Mouse (Mus musculus): Measurements from ENCODE around the gene Far1. TPM values are rescaled to one million over a fixed set of nuclear protein-coding genes. Genes with fewer than 3 reads are reported as not detected.

Far1 gene
- polyA plus RNA-seq, 1 experiment = 61.2 TPM

DNA sequence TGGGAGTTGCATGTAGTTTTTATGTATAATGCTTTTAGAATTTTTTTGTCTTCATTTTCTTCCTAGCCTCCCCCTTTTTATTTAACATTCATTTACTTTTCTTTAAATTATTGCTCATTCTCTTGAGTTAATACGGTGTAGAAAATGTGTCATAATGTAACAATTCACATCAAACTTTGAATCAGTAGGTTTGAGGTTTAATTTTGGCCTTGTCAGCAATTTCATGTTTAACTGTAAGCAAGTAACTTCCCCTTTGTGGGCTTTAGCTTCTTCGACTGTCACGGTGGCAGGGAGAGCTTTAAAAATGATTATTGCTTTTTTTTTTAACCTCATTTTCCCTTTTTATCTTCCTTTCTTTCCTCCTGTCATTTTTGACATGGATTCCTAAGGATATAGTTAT, 4.8 kb downstream of the Far1 start:
- Histone ChIP-seq H3K4me1 (ENCODE audit: control insufficient read depth, insufficient read depth, low read length) (no peaks in the 10 kb centered on the region), H3K4me3 (replicated peaks; ENCODE audit: insufficient read depth, low read depth, low read length) (no peak overlapping the region), H3K27me3 (ENCODE audit: control insufficient read depth, insufficient read depth, low read length) (no peaks in the 10 kb centered on the region), H3K27ac (ENCODE audit: insufficient read depth, low read length) (no peak overlapping the region)
- DNase-seq = no peak
- TF ChIP-seq POLR2A (IDR thresholded peaks at IDR 0.05; ENCODE audit: borderline replicate concordance, insufficient read depth, low read length) (no peak), CTCF (IDR thresholded peaks at IDR 0.05; ENCODE audit: borderline replicate concordance, insufficient read depth, low read depth, low read length) (no peak)
- 73% methylated on average over 3 of the region's 3 CpGs for WGBS

DNA sequence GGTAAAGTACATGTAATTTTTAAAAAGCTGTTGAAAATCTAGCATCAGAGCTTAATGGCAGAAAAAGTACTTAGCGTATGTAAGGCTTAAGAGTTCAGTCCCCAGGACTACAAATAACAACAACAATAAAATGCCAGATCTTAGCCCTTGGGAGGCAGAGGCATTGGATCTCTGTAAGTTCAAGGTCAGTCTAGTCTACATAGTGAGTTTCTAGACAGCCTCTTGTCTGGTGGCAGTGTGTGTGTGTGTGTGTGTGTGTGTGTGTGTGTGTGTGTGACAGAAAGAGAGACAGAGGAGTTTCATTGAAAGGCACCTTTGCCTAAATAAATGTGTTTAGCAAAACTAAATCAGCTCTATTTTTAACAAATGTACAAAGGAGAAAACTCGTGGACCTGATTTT, 5.3 kb downstream of the Far1 start:
- Histone ChIP-seq H3K4me3 (replicated peaks; ENCODE audit: insufficient read depth, low read depth, low read length) (no peak overlapping the region), H3K27me3 (ENCODE audit: control insufficient read depth, insufficient read depth, low read length) (no peaks in the 10 kb centered on the region), H3K27ac (ENCODE audit: insufficient read depth, low read length) (no peak overlapping the region), H3K4me1 (ENCODE audit: control insufficient read depth, insufficient read depth, low read length) (no peaks in the 10 kb centered on the region)
- TF ChIP-seq CTCF (IDR thresholded peaks at IDR 0.05; ENCODE audit: borderline replicate concordance, insufficient read depth, low read depth, low read length) = no peak
- TF ChIP-seq POLR2A (IDR thresholded peaks at IDR 0.05; ENCODE audit: borderline replicate concordance, insufficient read depth, low read length) = no peak
- WGBS = 95% methylated on average over 2 of the region's 2 CpGs
- no peak for DNase-seq

DNA sequence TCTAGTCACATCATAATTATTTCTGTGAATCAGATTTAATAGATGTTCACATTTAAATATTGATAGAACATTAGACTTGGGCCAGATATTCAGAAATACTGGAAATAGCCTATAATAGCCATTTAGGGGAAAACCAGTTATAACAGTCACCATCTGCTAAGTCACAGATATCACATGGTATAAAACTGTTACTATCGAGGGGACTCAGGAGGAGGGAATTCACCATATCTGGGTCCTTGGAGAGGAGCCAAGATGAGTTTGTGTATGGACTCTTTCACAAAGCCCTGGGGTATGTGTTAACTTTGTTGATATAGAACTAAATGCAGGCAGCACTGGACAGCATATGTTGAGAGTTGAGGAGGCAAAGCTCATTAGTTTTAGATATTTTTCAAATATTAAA, 29.5 kb downstream of the Far1 start:
- WGBS = 18% methylated on average over 1 of the region's 1 CpGs
- Histone ChIP-seq H3K27me3 (ENCODE audit: control insufficient read depth, insufficient read depth, low read length) (no peaks in the 10 kb centered on the region), H3K4me1 (ENCODE audit: control insufficient read depth, insufficient read depth, low read length) (no peaks in the 10 kb centered on the region), H3K27ac (ENCODE audit: insufficient read depth, low read length) (no peak overlapping the region), H3K4me3 (replicated peaks; ENCODE audit: insufficient read depth, low read depth, low read length) (no peak overlapping the region)
- DNase-seq = no peak
- no peak for TF ChIP-seq POLR2A (IDR thresholded peaks at IDR 0.05; ENCODE audit: borderline replicate concordance, insufficient read depth, low read length)
- no peak for TF ChIP-seq CTCF (IDR thresholded peaks at IDR 0.05; ENCODE audit: borderline replicate concordance, insufficient read depth, low read depth, low read length)

DNA sequence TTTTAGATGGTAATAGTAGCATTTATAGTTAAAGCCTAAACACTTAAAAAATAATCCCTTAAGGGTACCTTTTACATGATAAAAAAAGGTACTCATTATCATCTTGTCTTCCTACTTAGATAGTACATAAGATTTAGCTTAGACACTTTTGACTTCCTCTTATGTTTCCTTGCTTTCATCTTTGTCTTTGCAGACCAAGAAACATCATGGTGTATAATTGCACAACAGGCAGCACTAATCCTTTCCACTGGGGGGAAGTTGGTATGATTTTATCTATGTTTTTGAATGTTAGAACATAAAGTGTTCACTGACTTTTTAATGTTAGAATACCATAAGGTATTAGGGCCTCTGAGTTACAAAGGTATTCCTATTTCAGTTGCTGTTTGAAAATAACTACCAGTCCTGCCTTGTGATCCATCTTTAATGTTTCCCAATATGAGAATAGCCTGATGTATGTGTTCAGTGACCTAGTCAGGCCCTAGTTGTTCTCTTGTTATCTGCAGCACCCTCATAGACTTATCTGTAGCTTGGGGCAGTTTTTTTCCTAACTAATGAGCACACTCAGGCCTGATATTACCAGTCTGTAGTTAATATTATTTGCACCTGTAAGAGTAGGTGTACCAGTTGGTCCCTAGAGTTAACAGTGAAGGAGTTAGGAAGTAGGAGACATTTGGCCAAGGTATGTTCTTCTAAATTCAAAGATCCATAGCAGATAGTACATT, 38.3 kb downstream of the Far1 start:
- no peaks in the 10 kb centered on the region for H3K27me3 ChIP-seq (ENCODE audit: control insufficient read depth, insufficient read depth, low read length)
- DNase-seq = no peak
- no peak overlapping the region for H3K4me3 ChIP-seq (replicated peaks; ENCODE audit: insufficient read depth, low read depth, low read length)
- TF ChIP-seq POLR2A (IDR thresholded peaks at IDR 0.05; ENCODE audit: borderline replicate concordance, insufficient read depth, low read length) = no peak
- TF ChIP-seq CTCF (IDR thresholded peaks at IDR 0.05; ENCODE audit: borderline replicate concordance, insufficient read depth, low read depth, low read length) = no peak
- no peaks in the 10 kb centered on the region for H3K4me1 ChIP-seq (ENCODE audit: control insufficient read depth, insufficient read depth, low read length)
- no peak overlapping the region for H3K27ac ChIP-seq (ENCODE audit: insufficient read depth, low read length)

DNA sequence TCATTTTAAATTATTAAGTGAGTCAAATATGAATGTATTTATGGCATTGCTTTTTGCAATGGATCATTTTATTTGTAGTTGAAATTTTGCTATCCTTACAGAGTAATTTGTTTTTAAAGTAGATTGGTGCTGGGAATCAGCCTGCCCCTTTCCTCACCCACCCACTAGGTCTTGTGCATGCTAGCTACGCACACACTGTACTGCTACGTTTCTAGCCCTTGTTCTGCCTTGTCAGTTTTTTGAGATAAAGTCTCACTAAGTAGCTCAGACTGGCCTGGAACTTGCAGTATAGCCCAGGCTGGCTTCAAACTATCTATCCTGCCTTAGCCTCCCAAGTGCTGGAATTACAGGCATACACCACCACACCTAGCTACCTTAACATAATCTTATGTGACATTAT, 38.9 kb downstream of the Far1 start:
- WGBS = 90% methylated on average over 2 of the region's 2 CpGs
- H3K27me3 ChIP-seq (ENCODE audit: control insufficient read depth, insufficient read depth, low read length) = no peaks in the 10 kb centered on the region
- TF ChIP-seq CTCF (IDR thresholded peaks at IDR 0.05; ENCODE audit: borderline replicate concordance, insufficient read depth, low read depth, low read length) (no peak), POLR2A (IDR thresholded peaks at IDR 0.05; ENCODE audit: borderline replicate concordance, insufficient read depth, low read length) (no peak)
- H3K4me3 ChIP-seq (replicated peaks; ENCODE audit: insufficient read depth, low read depth, low read length) = no peak overlapping the region
- no peak for DNase-seq
- H3K4me1 ChIP-seq (ENCODE audit: control insufficient read depth, insufficient read depth, low read length) = no peaks in the 10 kb centered on the region
- H3K27ac ChIP-seq (ENCODE audit: insufficient read depth, low read length) = no peak overlapping the region

DNA sequence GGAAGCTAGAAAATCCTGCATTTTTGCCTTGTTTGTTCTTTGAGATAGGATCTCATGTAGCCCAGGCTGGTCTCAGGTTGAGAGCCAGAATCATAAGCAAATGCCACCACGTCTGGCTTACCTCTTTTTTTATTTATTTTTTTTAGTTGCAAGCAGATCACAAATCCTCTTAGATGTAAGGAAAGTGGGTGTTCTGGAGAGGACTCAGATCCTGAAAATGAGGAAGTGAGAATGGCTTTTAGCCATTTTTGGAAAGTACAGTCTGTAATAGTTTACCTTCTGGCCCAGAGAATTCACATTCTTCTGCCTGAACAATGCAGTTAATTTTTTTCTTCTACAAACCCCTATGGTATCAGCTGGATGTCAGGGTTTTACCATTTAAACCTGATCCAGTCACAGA, 42.5 kb downstream of the Far1 start:
- TF ChIP-seq POLR2A (IDR thresholded peaks at IDR 0.05; ENCODE audit: borderline replicate concordance, insufficient read depth, low read length) (no peak), CTCF (IDR thresholded peaks at IDR 0.05; ENCODE audit: borderline replicate concordance, insufficient read depth, low read depth, low read length) (no peak)
- Histone ChIP-seq H3K4me3 (replicated peaks; ENCODE audit: insufficient read depth, low read depth, low read length) (no peak overlapping the region), H3K4me1 (ENCODE audit: control insufficient read depth, insufficient read depth, low read length) (no peaks in the 10 kb centered on the region), H3K27me3 (ENCODE audit: control insufficient read depth, insufficient read depth, low read length) (no peaks in the 10 kb centered on the region), H3K27ac (ENCODE audit: insufficient read depth, low read length) (no peak overlapping the region)
- DNase-seq = no peak
- 88% methylated on average over 1 of the region's 1 CpGs for WGBS

DNA sequence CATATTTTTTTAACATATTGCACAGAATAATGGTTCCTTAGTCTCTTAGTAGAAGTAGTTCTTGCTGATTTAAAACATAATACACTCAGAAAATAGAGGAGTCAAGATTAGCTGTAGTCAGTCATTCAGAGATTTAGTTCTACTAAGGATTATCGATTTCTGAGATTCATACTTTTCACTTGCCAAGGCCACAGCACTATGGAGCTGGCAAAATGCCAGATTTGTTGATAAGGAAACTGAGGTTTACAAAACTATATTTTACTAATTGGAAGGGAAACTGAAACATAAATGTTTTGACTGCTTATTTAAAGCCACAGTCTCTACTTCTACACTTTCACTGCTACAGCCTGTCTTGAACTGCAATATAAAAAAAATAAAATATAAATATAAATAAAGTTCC, 53.3 kb downstream of the Far1 start:
- no peaks in the 10 kb centered on the region for H3K4me1 ChIP-seq (ENCODE audit: control insufficient read depth, insufficient read depth, low read length)
- H3K27ac ChIP-seq (ENCODE audit: insufficient read depth, low read length) = no peak overlapping the region
- 52% methylated on average over 1 of the region's 1 CpGs for WGBS
- H3K27me3 ChIP-seq (ENCODE audit: control insufficient read depth, insufficient read depth, low read length) = no peaks in the 10 kb centered on the region
- no peak for TF ChIP-seq CTCF (IDR thresholded peaks at IDR 0.05; ENCODE audit: borderline replicate concordance, insufficient read depth, low read depth, low read length)
- TF ChIP-seq POLR2A (IDR thresholded peaks at IDR 0.05; ENCODE audit: borderline replicate concordance, insufficient read depth, low read length) = no peak
- no peak for DNase-seq
- H3K4me3 ChIP-seq (replicated peaks; ENCODE audit: insufficient read depth, low read depth, low read length) = no peak overlapping the region

DNA sequence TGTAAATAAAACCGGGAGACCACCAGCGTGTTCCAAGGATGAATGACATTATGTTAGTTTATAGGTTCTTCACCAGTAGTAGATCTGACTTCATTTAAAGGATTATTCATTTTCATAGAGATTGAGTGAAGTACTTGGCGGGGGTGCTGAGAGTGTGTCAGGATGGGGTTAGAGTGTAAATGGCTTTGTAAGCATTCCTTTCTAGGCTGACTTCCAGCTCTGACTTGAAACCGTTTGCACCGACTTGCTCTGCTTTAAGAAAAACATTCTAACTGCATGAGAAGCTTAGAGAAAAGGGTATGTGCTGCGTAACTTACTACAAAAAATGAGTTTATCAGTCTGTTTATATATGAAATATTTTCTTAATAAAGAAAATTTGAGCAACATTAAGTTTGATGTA, 57.5 kb downstream of the Far1 start:
- TF ChIP-seq CTCF (IDR thresholded peaks at IDR 0.05; ENCODE audit: borderline replicate concordance, insufficient read depth, low read depth, low read length) (no peak), POLR2A (IDR thresholded peaks at IDR 0.05; ENCODE audit: borderline replicate concordance, insufficient read depth, low read length) (no peak)
- 71% methylated on average over 6 of the region's 6 CpGs for WGBS

More for the DNA sequence above, 57.5 kb downstream of the Far1 start:
- Histone ChIP-seq H3K27me3 (ENCODE audit: control insufficient read depth, insufficient read depth, low read length) (no peaks in the 10 kb centered on the region), H3K27ac (ENCODE audit: insufficient read depth, low read length) (no peak overlapping the region), H3K4me3 (replicated peaks; ENCODE audit: insufficient read depth, low read depth, low read length) (no peak overlapping the region), H3K4me1 (ENCODE audit: control insufficient read depth, insufficient read depth, low read length) (no peaks in the 10 kb centered on the region)
- DNase-seq = no peak

Data from cerebellum, adult 2 months (tissue).